Mouse (Mus musculus) CH12.LX (cell line): ENCODE measurements at regions not wholly inside any gene's neighbourhood (a gene's known extent, or its start where the extent isn't known, plus 50 kb on each side); places are given as distances from the start of the nearest gene placed in this dataset.

Experiments used
- DNase-seq: peaks from one replicate; pipeline ENCODE4 v3.0.0-alpha.2; 2013; ENCODE audit errors: extremely low read depth
- H3K27ac ChIP-seq: 2 replicates; pipeline ENCODE4 v1.5.1; 2012; ENCODE audit warnings: low read depth, mild to moderate bottlenecking, control low read depth, moderate library complexity; ENCODE audit not compliant: insufficient read depth
- H3K27me3 ChIP-seq: replicated peaks from 2 replicates; pipeline ENCODE3; 2012; ENCODE audit warnings: inconsistent platforms
- H3K36me3 ChIP-seq, 2 experiments: replicated peaks in 1 of 2; 2 replicates each; pipeline versions ENCODE3 to v1.6.1; 2012; ENCODE audit warnings: inconsistent platforms in 1 of 2, low read length in 1 of 2, mild to moderate bottlenecking in 1 of 2, mixed read lengths in 1 of 2, moderate library complexity in 1 of 2; ENCODE audit not compliant: control insufficient read depth in 1 of 2, insufficient read depth in 1 of 2
- H3K4me1 ChIP-seq, 2 experiments: 2 replicates each; pipeline ENCODE4 v1.6.1; 2012; ENCODE audit warnings: inconsistent platforms in 1 of 2, moderate library complexity in 1 of 2; ENCODE audit not compliant: insufficient read depth in 2 of 2, control insufficient read depth in 1 of 2
- H3K4me2 ChIP-seq: 2 replicates; pipeline ENCODE4 v1.6.1; 2012; ENCODE audit warnings: low read depth, mild to moderate bottlenecking, control low read depth; ENCODE audit not compliant: poor library complexity, insufficient read depth, severe bottlenecking
- H3K4me3 ChIP-seq, 3 experiments: fragments of 150-350 bp in 1 of 3; sonication (generic) in 1 of 3; replicated peaks in 1 of 3; 2 replicates each; pipeline versions ENCODE3 to v1.5.1; 2011 to 2012; ENCODE audit warnings: low read depth in 2 of 3, low read length in 2 of 3, mild to moderate bottlenecking in 2 of 3, moderate library complexity in 2 of 3, control low read depth in 1 of 3, improper control_type of control experiment in 1 of 3, inconsistent platforms in 1 of 3, mixed read lengths in 1 of 3; ENCODE audit not compliant: poor library complexity in 1 of 3
- H3K79me2 ChIP-seq: replicated peaks from 2 replicates; pipeline ENCODE4 v1.6.1; 2012; ENCODE audit warnings: mild to moderate bottlenecking, moderate library complexity; ENCODE audit not compliant: control insufficient read depth, poor library complexity, insufficient read depth, severe bottlenecking; ENCODE audit errors: extremely low read depth
- H3K9ac ChIP-seq: 2 replicates; pipeline ENCODE4 v1.6.1; 2012; ENCODE audit warnings: low read depth, mild to moderate bottlenecking, control low read depth, moderate library complexity; ENCODE audit not compliant: insufficient read depth
- H3K9me3 ChIP-seq: replicated peaks from 2 replicates; pipeline ENCODE3; 2012; ENCODE audit warnings: low read length, inconsistent platforms, mixed read lengths
- CTCF ChIP-seq, 2 experiments: IDR thresholded peaks in 1 of 2; conservative IDR thresholded peaks in 1 of 2; 2 replicates each; pipeline ENCODE4 v1.5.1; 2011 to 2012; ENCODE audit warnings: low read depth in 2 of 2, low read length in 2 of 2, improper control_type of control experiment in 1 of 2, inconsistent platforms in 1 of 2, mild to moderate bottlenecking in 1 of 2, moderate library complexity in 1 of 2
- ELF1 ChIP-seq: IDR thresholded peaks from 2 replicates; pipeline ENCODE4 v1.6.1; 2014; ENCODE audit warnings: low read depth, mild to moderate bottlenecking, inconsistent platforms, low read length, improper control_type of control experiment
- EP300 ChIP-seq: IDR thresholded peaks from 2 replicates; pipeline ENCODE4 v1.6.1; 2011; ENCODE audit warnings: low read length, improper control_type of control experiment
- HCFC1 ChIP-seq: IDR thresholded peaks from 2 replicates; pipeline ENCODE4 v1.6.1; 2012; ENCODE audit warnings: low read depth, mild to moderate bottlenecking, inconsistent platforms, low read length, improper control_type of control experiment
- IRF4 ChIP-seq: IDR thresholded peaks from 2 replicates; pipeline ENCODE4 v1.6.1; 2014; ENCODE audit warnings: low read depth, mild to moderate bottlenecking, inconsistent platforms, low read length, improper control_type of control experiment
- KAT2A ChIP-seq: IDR thresholded peaks from 2 replicates; pipeline ENCODE4 v1.6.1; 2012; ENCODE audit warnings: low read length, improper control_type of control experiment, inconsistent platforms; ENCODE audit not compliant: insufficient replicate concordance
- MAFK ChIP-seq: IDR thresholded peaks from 2 replicates; pipeline ENCODE4 v1.6.1; 2011; ENCODE audit warnings: low read length, improper control_type of control experiment; ENCODE audit not compliant: insufficient replicate concordance
- MAX ChIP-seq: IDR thresholded peaks from 2 replicates; pipeline ENCODE4 v1.6.1; 2011; ENCODE audit warnings: low read length, improper control_type of control experiment
- MAZ ChIP-seq: IDR thresholded peaks from 2 replicates; pipeline ENCODE4 v1.6.1; 2012; ENCODE audit warnings: low read depth, mild to moderate bottlenecking, inconsistent platforms, low read length, improper control_type of control experiment, moderate library complexity
- MEF2A ChIP-seq: IDR thresholded peaks from 2 replicates; pipeline ENCODE4 v1.6.1; 2014; ENCODE audit warnings: low read depth, mild to moderate bottlenecking, inconsistent platforms, low read length, improper control_type of control experiment, borderline replicate concordance
- MXI1 ChIP-seq: IDR thresholded peaks from 2 replicates; pipeline ENCODE4 v1.6.1; 2011; ENCODE audit warnings: mild to moderate bottlenecking, low read depth, low read length, improper control_type of control experiment
- MYC ChIP-seq: IDR thresholded peaks from 2 replicates; pipeline ENCODE4 v1.6.1; 2011; ENCODE audit warnings: low read depth, mild to moderate bottlenecking, improper control_type of control experiment, low read length
- NRF1 ChIP-seq: IDR thresholded peaks from 2 replicates; pipeline ENCODE4 v1.6.1; 2014; ENCODE audit warnings: low read depth, mild to moderate bottlenecking, inconsistent platforms, low read length, improper control_type of control experiment, moderate library complexity
- PAX5 ChIP-seq: IDR thresholded peaks from 2 replicates; pipeline ENCODE4 v1.6.1; 2012; ENCODE audit warnings: low read length, inconsistent platforms, mixed read lengths
- SIN3A ChIP-seq: IDR thresholded peaks from 2 replicates; pipeline ENCODE4 v1.6.1; 2012; ENCODE audit warnings: low read length, improper control_type of control experiment, inconsistent platforms
- TBP ChIP-seq: conservative IDR thresholded peaks from 2 replicates; pipeline ENCODE4 v1.6.1; 2011; ENCODE audit warnings: low read depth, low read length, improper control_type of control experiment
- TCF12 ChIP-seq: IDR thresholded peaks from 2 replicates; pipeline ENCODE4 v1.6.1; 2014; ENCODE audit warnings: low read depth, mild to moderate bottlenecking, inconsistent platforms, low read length, improper control_type of control experiment
- ZKSCAN1 ChIP-seq: IDR thresholded peaks from 2 replicates; pipeline ENCODE4 v1.6.1; 2012; ENCODE audit warnings: low read depth, inconsistent platforms, low read length, improper control_type of control experiment, borderline replicate concordance
- ZNF384 ChIP-seq: IDR thresholded peaks from 2 replicates; pipeline ENCODE4 v1.6.1; 2012; ENCODE audit warnings: low read depth, low read length, improper control_type of control experiment, inconsistent platforms
- dilution Hi-C: fragments of 300-500 bp; cut with MboI; formaldehyde crosslinking; loops from 2 replicates; pipeline ENCODE4 v1.14.3; 2020; ENCODE audit warnings: low sequenced_read_pairs; ENCODE audit not compliant: extremely low pct_unique_long_range_greater_than_20kb, extremely low pct_ligation_motif_present
- in situ Hi-C: fragments of 300-500 bp; cut with MboI; formaldehyde crosslinking; loops from 3 replicates; pipeline ENCODE4 v1.14.3; 2019; ENCODE audit warnings: low sequenced_read_pairs, low pct_ligation_motif_present, low pct_unique_long_range_greater_than_20kb, mixed read lengths

- in situ Hi-C loops (no loop called here), dilution Hi-C loops (no loop called here)
- peak overlapping the region; percentile 28; the same call in 1 of the 2 replicates for H3K9ac ChIP-seq
- no peaks in the 10 kb centered on the region for H3K79me2 ChIP-seq
- H3K27ac ChIP-seq = no peak overlapping the region
- H3K27me3 ChIP-seq = no peaks in the 10 kb centered on the region
- peak; percentile 56 for DNase-seq
- H3K4me1 ChIP-seq = peaks cover 2 to 16% of the 10 kb centered on the region in 2 experiments; a peak in 2 of 4 replicates
- H3K4me2 ChIP-seq = peak overlapping the region; percentile 42
- H3K36me3 ChIP-seq = no peaks in the 10 kb centered on the region
- TF ChIP-seq EP300 = peak; percentile 46; the same call in 1 of the 2 replicates
- TF ChIP-seq MAX = peak; percentile 44; the same call in 1 of the 2 replicates
- no peak for TF ChIP-seq TBP
- TF ChIP-seq MAFK = 0 out of 2 replicates have a peak, but pooled peaks have one; percentile 12
- TF ChIP-seq ZNF384 = no peak
- peak; percentile 57; the same call in 1 of the 2 replicates for TF ChIP-seq IRF4
- 0 out of 2 replicates have a peak, but pooled peaks have one; percentile 33 for TF ChIP-seq MYC
- peak; percentile 34; the same call in 1 of the 2 replicates for TF ChIP-seq ELF1
- H3K4me3 ChIP-seq = no peak overlapping the region
- peaks cover 5% of the 10 kb centered on the region for H3K9me3 ChIP-seq
Observed at GRCm38 (mm10) chr4:8978949-8979348, 740.1 kb upstream of the Car8 start.

GRCm38 (mm10) chr4:8969951-8970455 lies 731.2 kb upstream of the Car8 start:
- Histone ChIP-seq H3K9me3 (peaks cover under 1% of the 10 kb centered on the region), H3K36me3 (no peaks in the 10 kb centered on the region), H3K27me3 (no peaks in the 10 kb centered on the region), H3K4me3 (no peak overlapping the region), H3K4me1 (no peaks in the 10 kb centered on the region), H3K9ac (no peak overlapping the region), H3K27ac (no peak overlapping the region), H3K4me2 (no peak overlapping the region), H3K79me2 (no peaks in the 10 kb centered on the region)
- in situ Hi-C loops (no loop called here), dilution Hi-C loops (no loop called here)
- no peak for DNase-seq
- TF ChIP-seq MXI1 (no peak), MAZ (no peak), PAX5 (no peak), SIN3A (no peak), MEF2A (no peak), NRF1 (no peak), HCFC1 (no peak), TCF12 (no peak), ZKSCAN1 (no peak), CTCF (conservative IDR thresholded peaks at IDR 0.05 in 1 of 2, IDR thresholded peaks at IDR 0.05 in 1 of 2; ENCODE audit: low read depth in 2 of 2, low read length in 2 of 2) (no peak), KAT2A (no peak)
